Mouse (Mus musculus) adrenal gland, adult 2 months (tissue): Measurements from ENCODE around the gene Trmt11. TPM values are rescaled to one million over a fixed set of nuclear protein-coding genes. Genes with fewer than 3 reads are reported as not detected.
"Not testable (repeated sequence)": the region's sequence is repeated elsewhere in the genome, so short reads cannot be mapped to it uniquely, and the experiment has no call there.

Experiments
- DNase-seq: peaks from one replicate; pipeline ENCODE4 v3.0.0; 2021
- polyA plus RNA-seq: library from polyadenylated mRNA; depleted of rRNA; stranded (reverse); fragments of >200 nt; gene quantifications from 2 replicates; pipeline ENCODE4 v1.2.3, GENCODE M21; 2012; rRNA removed
- total RNA-seq, 2 experiments: library from RNA; stranded (reverse); gene quantifications; 2 replicates each; pipeline ENCODE4 v1.2.3; 2021

Trmt11 gene
- total and polyA plus RNA-seq, 3 experiments, result 0.21 to 10.0 (median 8.4) TPM

- DNase-seq, result no peak
Measured at GRCm38 (mm10) chr10:30555686-30556578, 44.6 kb downstream of the Trmt11 start.

- DNase-seq, result no peak
Measured at GRCm38 (mm10) chr10:30552377-30552776, 48.2 kb downstream of the Trmt11 start.

GRCm38 (mm10) chr10:30549974-30550373 lies 50.6 kb downstream of the Trmt11 start:
- DNase-seq, result no peak

- DNase-seq, result no peak
Measured at GRCm38 (mm10) chr10:30538538-30538815, 62.1 kb downstream of the Trmt11 start.

GRCm38 (mm10) chr10:30537734-30538537 lies 62.6 kb downstream of the Trmt11 start:
- peak; percentile 36 for DNase-seq

GRCm38 (mm10) chr10:30535930-30536329 lies 64.6 kb downstream of the Trmt11 start:
- not testable (repeated sequence) for DNase-seq

GRCm38 (mm10) chr10:30527122-30527521 lies 73.4 kb downstream of the Trmt11 start:
- no peak for DNase-seq

GRCm38 (mm10) chr10:30521727-30522126 lies 78.8 kb downstream of the Trmt11 start:
- peak; percentile 16 for DNase-seq

GRCm38 (mm10) chr10:30519143-30519542 lies 81.4 kb downstream of the Trmt11 start:
- no peak for DNase-seq

GRCm38 (mm10) chr10:30517224-30517623 lies 83.3 kb downstream of the Trmt11 start:
- DNase-seq, result no peak

- DNase-seq, result no peak
Measured at GRCm38 (mm10) chr10:30516771-30517170, 83.8 kb downstream of the Trmt11 start.

- no peak for DNase-seq
Measured at GRCm38 (mm10) chr10:30504736-30505135, 95.8 kb downstream of the Trmt11 start.

- no peak for DNase-seq
Measured at GRCm38 (mm10) chr10:30503168-30503567, 97.4 kb downstream of the Trmt11 start.

- DNase-seq, result no peak
Measured at GRCm38 (mm10) chr10:30502718-30503117, 97.8 kb downstream of the Trmt11 start.

GRCm38 (mm10) chr10:30498223-30498622 lies 102.3 kb downstream of the Trmt11 start:
- DNase-seq, result not testable (repeated sequence)

Other genes starting within 250 kb of the Trmt11 start
- 10 to 100 TPM; 39.1 to 48.1 TPM for gene Hint3, start 28.9 kb upstream of the Trmt11 start, total RNA-seq
- gene Hint3, start 28.9 kb upstream of the Trmt11 start, polyA plus RNA-seq, result 6.7 and 8.0 TPM in 2 replicates
- 10 to 100 TPM; 32.6 to 34.1 TPM for gene Ncoa7, start 202.6 kb upstream of the Trmt11 start, total RNA-seq
- 7.7 and 11.2 TPM in 2 replicates for gene Ncoa7, start 202.6 kb upstream of the Trmt11 start, polyA plus RNA-seq
- gene Hey2, start 242.1 kb upstream of the Trmt11 start, total RNA-seq, result 1 to 10 TPM; 1.4 to 1.5 TPM
- 2.7 and 4.7 TPM in 2 replicates for gene Hey2, start 242.1 kb upstream of the Trmt11 start, polyA plus RNA-seq